Mouse (Mus musculus): ENCODE measurements around the gene H2-T3. TPM values are rescaled to one million over a fixed set of nuclear protein-coding genes. Genes with fewer than 3 reads are reported as not detected.

Gene H2-T3
- polyA plus RNA-seq (2012; rRNA removed; ENCODE audit: low replicate concordance), result 0.07 TPM in 1 of 2 replicates, not detected in the other

GRCm38 (mm10) chr17:36190169-36190507 lies at the start of gene H2-T3:
H2-T3 (minus strand) TSS chr17:36190287.

DNA sequence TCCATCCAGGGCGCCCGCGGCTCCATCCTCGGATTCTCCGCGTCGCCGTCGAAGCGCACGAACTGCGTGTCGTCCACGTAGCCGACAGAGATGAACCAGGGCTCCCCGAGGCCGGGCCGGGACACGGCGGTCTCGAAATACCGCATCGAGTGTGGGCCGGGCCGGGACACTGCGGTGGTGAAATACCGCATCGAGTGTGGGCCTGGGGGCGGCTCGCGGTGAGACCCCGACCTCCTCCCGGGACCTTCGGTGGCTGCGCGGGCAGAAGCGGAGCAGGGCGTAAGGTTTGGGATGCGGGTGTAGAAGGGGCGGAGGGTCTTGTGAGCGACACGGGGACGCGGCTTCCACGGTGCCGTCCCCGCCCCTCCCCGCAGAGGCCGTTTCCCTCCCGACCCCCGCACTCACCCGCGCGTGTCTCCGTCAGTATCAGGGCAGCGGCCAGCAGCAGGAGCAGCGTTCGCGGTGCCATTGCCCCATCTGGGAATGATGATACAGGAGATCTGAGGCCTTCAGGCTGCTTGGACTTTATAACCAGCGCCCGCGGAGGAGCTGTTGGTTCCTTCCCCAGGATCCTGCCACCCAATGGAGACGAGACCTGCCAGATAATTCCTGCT lies 21.9 kb downstream of the H2-T3 start, which contains the start of gene Gm8909:
Gene Gm8909, minus strand, starts transcription at position 499 of the 614 bp plus-strand sequence.

Other genes with a start within 250 kb of the H2-T3 start
- gene Abcf1, start 220.5 kb downstream of the H2-T3 start, polyA plus RNA-seq (2012; rRNA removed; ENCODE audit: low replicate concordance), result 55.9 and 71.4 TPM in 2 replicates
- gene Gnl1, start 210.4 kb downstream of the H2-T3 start, polyA plus RNA-seq (2012; rRNA removed; ENCODE audit: low replicate concordance), result 20.7 and 37.2 TPM in 2 replicates
- 22.1 and 26.9 TPM in 2 replicates for gene Prr3, start 210.1 kb downstream of the H2-T3 start, polyA plus RNA-seq (2012; rRNA removed; ENCODE audit: low replicate concordance)
- gene H2-T24, start 169.7 kb downstream of the H2-T3 start, polyA plus RNA-seq (2012; rRNA removed; ENCODE audit: low replicate concordance), result 8.3 and 9.4 TPM in 2 replicates
- gene H2-T23, start 157.4 kb downstream of the H2-T3 start, polyA plus RNA-seq (2012; rRNA removed; ENCODE audit: low replicate concordance), result 279 and 344 TPM in 2 replicates
- 100 and 107 TPM in 2 replicates for gene H2-T22, start 147.5 kb downstream of the H2-T3 start, polyA plus RNA-seq (2012; rRNA removed; ENCODE audit: low replicate concordance)
- 0.20 TPM in 1 of 2 replicates, not detected in the other for gene Gm6034, start 147.3 kb downstream of the H2-T3 start, polyA plus RNA-seq (2012; rRNA removed; ENCODE audit: low replicate concordance)
- 0.18 TPM in 1 of 2 replicates, not detected in the other for gene Gm11127, start 131.9 kb downstream of the H2-T3 start, polyA plus RNA-seq (2012; rRNA removed; ENCODE audit: low replicate concordance)
- 0.57 and 0.60 TPM in 2 replicates for gene Gm19684, start 68.6 kb downstream of the H2-T3 start, polyA plus RNA-seq (2012; rRNA removed; ENCODE audit: low replicate concordance)
- 0.17 and 0.23 TPM in 2 replicates for gene Gm7030, start 60.9 kb downstream of the H2-T3 start, polyA plus RNA-seq (2012; rRNA removed; ENCODE audit: low replicate concordance)
- gene Gm8909, start 21.8 kb downstream of the H2-T3 start, polyA plus RNA-seq (2012; rRNA removed; ENCODE audit: low replicate concordance), result 0.17 TPM in 1 of 2 replicates, not detected in the other
- gene Rpp21, start 67.8 kb upstream of the H2-T3 start, polyA plus RNA-seq (2012; rRNA removed; ENCODE audit: low replicate concordance), result 54.3 and 107 TPM in 2 replicates
- gene Trim39, start 82.0 kb upstream of the H2-T3 start, polyA plus RNA-seq (2012; rRNA removed; ENCODE audit: low replicate concordance), result 12.0 and 17.1 TPM in 2 replicates
- not detected in 2 replicates for gene H2-M10.2, start 96.2 kb upstream of the H2-T3 start, polyA plus RNA-seq (2012; rRNA removed; ENCODE audit: low replicate concordance)
- gene H2-M10.1, start 135.9 kb upstream of the H2-T3 start, polyA plus RNA-seq (2012; rRNA removed; ENCODE audit: low replicate concordance), result not detected in 2 replicates
- not detected in 2 replicates for gene H2-M10.3, start 178.1 kb upstream of the H2-T3 start, polyA plus RNA-seq (2012; rRNA removed; ENCODE audit: low replicate concordance)

Data from mammary gland, adult 2 months (tissue).